Mouse (Mus musculus): Measurements from ENCODE around the gene Trpv4.

DNA sequence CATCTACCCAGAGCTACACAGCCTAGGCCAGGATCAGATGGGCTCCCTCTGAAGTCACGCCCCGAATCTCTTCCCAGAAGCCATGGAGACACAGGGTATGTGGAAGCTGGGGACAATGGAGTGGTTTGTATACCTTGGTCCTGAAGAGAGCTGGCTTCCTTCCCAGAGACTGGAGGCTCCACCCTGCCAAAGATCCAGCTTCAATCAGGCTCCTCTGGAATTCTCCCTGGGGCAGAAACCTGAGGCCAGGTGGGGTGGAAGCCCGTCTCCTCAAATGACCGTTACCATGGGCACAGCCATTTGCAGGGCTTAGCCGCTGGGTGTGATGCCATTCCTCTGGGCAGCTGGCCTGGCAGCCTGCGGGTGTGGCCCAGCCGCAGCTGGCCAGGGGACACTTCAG is 6.5 kb upstream of the Trpv4 start:
- no peak for TF ChIP-seq CTCF (IDR thresholded peaks at IDR 0.05; ENCODE audit: extremely low read depth, insufficient read depth, insufficient read length, insufficient replicate concordance)
- TF ChIP-seq POLR2A (IDR thresholded peaks at IDR 0.05; ENCODE audit: low read depth, low read length) = no peak

Data from spleen, adult 2 months (tissue).